Mouse (Mus musculus): ENCODE data around the gene Plac9b.
"Not testable (repeated sequence)": the region's sequence is repeated elsewhere in the genome, so short reads cannot be mapped to it uniquely, and the experiment has no call there.

The Plac9b gene

DNA sequence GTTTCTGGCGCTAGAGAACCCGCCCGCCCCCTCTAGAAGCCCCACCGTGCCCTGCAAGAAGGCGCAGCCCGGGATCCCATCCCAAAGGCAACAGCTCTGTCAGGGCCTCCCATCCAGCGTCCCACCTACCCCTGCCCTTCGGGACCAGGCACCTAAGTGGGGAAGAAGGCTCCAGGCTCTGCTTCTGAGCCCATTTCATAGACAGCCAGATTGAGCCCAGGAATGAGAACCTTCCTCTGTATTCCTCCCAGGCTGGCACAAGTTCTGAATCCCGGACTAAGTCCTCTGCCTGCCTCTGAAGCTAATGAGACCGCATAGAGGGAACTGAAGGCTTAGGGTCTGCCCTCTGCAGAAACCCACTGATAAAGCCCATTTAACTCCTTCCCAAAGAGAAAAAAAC lies at the start of gene Plac9b:
Gene Plac9b (minus strand): TSS at position 101 of the 400 bp plus-strand sequence.
- not testable (repeated sequence) for DNase-seq (ENCODE audit: low spot score in 2 of 2)

DNA sequence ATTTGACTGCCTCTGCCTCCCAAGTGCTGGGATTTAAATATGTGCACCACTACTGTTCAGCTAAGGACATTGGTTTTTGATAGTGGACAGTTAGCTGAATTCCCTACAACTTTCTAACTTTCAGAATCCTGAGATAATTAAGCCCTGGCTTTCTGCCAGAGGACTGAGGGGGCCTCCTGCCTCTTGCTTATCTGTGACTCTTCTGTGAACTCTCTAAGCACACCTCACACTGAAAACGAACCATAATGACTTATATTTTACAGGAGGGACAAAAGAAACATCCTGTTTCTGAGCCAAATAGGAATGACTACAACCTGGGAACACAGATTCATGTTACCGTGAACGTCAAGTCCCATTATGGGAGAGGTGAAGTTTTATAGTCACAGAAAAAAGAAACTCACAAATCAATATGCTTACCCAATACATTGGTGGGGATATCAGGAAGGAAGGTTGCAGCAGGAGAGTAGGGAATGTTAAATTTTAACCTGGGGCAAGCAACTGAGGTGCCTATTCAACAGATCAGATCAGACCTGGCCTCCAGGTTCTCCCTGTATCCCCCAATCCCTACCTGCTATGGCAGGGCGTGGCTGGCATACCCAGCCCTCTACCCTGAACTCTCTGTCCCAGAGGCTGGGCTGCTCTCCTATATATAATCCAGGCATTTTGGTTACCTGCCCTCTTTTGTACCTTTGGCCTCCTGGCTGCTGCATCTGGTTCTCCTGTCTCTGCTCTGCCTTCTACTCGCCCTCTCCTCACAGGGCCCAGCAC lies 34.1 kb upstream of the Plac9b start:
- DNase-seq (ENCODE audit: low spot score in 2 of 2) = not testable (repeated sequence)

DNA sequence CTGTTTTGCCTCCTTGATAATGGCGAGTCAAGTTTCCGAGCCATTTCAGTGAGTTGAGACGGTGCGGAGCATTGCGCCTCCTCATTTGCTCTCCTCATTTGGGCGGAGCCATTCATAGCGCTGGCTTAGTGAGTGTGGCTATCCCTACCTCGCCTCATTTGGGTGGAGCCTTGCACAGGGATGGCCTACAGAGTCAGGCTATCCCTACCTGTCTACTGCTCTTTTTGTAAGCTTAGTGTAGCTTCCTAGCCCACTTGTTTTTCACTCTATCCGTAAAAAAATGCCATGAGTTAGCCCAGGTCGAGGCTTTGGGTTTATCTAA lies 24.6 kb upstream of the Plac9b start, which contains the start of gene Tmem254b:
Gene Tmem254b (minus strand): TSS at position 116 of the 322 bp plus-strand sequence.
- not testable (repeated sequence) for DNase-seq (ENCODE audit: low spot score in 2 of 2)

DNA sequence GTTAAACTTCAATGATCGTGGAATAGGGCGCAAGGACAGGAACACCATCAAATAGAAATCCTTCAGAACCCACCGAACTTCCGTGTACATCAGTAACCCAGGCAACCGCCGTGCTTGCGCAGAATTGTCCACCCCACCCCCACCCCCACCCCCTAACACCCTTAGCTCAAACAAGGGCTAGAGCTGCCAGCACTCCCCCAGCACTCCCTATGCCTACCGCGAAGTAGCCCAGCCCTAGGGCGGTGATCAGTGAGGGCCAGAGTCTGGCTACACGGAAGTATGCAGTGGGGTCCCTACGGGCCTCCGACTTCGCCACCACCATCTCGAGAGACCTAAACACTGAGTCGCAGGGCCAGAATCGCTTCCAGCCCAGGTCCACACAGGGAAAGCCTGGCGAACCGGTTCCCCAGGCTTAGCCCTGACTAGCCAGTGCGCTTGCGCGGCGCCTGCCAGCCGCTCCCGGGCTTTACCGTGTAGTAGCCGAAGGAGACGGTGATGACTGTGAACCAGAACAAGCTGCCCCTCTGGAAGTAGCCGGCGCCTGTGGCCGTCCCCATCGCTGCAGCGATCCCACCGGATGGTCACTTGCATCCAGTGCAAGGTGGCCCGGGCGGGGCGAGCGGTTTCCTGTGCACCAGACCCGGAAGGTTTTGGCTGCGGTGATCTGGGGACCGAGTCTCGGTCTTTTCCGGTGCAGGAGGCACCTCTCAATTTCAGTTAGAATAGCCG lies 24.1 kb upstream of the Plac9b start:
- not testable (repeated sequence) for DNase-seq (ENCODE audit: low spot score in 2 of 2)

DNA sequence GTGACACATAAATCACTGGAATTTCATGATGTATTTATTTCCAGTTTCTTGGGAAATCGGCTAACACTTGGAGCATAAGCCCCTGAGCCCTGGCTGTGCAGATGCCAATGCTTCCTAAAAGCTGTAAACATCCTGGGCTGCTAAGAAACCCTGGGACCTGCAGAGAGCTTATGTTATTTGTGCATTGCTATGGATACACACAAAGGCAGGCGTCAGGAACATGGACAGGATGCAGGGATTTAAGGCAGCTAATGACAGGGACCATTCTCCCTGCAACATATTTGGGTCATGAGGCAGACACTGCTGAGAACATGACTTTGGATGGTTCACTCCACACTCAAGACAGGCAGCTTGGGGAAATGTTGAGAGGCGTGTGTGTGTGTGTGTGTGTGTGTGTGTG lies 15.6 kb upstream of the Plac9b start:
- DNase-seq (ENCODE audit: low spot score in 2 of 2) = not testable (repeated sequence)

DNA sequence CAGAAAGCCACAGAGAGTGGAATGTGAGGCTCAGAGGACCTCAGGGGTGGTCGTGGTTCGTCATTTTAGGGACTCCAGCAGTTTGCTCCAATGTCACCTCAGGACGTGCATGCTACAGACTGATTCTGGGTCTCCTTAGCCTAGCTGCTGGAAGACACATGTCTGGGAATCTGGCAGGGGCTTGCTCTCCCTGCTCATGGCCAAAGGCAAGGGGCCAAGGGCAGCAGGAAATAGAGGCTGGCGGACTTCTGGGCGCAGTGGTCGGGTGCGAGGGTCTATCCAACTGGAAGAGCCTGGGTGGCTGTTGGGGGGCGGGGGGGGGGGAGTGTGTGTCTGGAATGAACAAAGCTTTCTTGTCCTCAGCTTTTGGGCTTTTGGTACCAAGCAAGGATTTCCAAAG lies 6.1 kb upstream of the Plac9b start:
- DNase-seq (ENCODE audit: low spot score in 2 of 2) = not testable (repeated sequence)

DNA sequence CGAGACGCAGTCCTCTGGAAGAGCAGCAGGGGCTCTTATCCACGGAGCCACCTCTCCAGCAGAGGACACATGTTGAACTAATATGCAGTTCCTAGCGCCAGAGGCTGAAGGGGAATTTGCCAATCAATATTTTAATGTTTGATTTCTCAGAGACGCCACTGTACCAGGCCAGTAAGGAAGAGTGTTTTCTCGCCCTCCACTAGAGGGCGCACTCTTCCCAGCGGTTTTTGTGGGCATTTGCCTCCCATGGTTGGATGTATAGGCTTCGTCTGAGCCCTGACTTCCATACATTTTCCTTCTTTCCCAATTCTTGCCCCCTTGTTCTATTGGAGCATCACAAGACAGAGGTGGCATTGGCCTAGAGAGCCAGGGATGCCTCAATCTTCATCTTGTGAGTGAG lies 4.4 kb upstream of the Plac9b start:
- not testable (repeated sequence) for DNase-seq (ENCODE audit: low spot score in 2 of 2)

DNA sequence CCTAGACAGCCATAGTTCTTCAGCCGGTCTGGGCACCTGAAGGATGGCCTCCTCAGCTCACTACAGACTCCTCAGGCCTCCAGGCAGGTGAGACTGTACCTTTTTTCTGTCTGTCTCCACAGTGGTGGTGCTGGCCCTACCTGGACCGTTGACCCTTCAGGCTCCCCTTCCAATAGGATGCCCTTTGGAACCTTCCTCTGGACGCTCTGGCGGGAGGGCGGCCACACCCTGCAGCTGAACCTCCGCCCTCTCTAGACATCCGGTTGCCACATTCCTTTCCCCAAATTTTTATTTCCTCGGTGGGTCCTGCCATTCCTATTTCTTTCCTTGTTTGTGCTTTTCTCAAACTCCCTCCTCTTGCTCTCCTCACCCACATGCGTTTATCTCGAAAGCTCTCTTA lies 620 bp downstream of the Plac9b start:
- DNase-seq (ENCODE audit: low spot score in 2 of 2) = not testable (repeated sequence)

DNA sequence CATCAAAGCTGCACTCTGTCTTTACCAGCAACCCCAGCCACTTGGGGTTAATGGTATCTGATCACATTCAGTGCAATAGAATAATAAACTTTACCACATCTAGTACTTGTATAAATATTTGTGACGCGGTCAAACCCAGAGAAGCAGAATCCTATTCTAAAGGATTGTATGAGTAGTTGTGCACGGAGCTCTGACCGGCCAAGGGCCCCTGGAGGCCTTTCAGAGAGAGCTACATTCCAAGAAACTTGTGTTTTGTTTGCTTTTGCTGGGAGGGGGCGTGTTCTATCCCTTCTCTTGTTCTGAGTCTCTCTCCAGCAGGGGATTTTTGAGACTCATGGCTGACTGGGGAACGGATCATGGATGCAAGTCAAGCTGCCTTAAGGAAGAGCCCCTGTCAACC lies 7.3 kb downstream of the Plac9b start:
- DNase-seq (ENCODE audit: low spot score in 2 of 2) = not testable (repeated sequence)

DNA sequence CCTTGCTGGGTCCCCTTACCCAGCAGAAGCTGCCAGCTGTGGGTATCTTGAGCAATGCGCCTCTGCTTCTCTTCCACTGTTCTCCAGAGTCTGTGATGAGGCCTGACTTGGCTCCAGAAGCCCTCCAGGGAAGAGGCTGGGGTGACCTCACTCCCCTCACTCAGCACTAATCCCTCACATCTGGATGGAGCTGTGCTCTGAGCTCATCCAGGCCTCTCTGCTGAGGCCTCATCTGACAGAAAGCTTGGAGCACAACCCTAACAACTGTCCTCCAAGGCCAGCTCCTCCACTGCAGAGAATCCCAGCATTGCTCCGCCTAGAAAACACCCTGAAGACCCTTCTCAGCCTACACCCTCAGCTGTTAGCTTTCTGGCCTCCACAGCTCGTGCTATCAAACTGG lies 8.3 kb downstream of the Plac9b start:
- not testable (repeated sequence) for DNase-seq (ENCODE audit: low spot score in 2 of 2)

DNA sequence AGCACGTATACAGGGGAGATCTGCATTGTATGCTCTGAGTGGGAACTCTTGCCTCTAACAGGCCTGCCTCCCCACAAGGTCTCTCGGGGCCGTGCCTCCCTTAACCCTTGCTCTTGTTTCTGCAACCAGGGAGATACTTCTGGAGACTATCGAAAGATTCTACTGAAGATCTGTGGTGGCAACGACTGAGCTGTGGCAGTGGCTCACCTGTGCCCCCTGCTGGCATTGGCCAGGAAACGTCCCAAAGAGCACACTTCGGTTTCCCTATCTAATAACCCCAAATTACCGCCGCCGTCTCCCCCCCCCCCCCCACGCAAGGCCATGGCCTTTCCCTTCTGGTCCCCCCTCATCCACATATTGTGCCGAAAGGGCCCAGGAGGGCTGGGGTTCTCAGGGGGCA lies 17.0 kb downstream of the Plac9b start:
- DNase-seq (ENCODE audit: low spot score in 2 of 2) = not testable (repeated sequence)

DNA sequence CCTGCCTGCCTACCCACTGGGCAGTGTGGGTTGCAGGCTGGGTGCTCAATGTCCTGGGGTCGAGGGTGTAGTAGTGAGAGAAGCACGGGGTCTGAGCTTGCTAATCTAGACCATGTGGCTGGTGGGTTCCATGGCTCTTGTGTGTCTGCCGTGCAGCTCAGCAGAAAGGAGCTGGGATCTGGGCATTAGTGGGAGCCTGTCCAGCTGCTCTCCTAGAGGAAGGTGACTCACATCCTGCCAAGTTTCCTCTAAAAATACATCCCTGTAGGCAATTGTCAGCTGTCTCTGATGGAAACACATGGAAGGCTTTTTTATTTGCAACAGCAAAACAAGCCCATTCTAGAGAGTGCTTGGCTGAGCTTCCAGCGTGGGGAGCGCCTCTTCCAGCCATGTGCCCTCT lies 19.9 kb downstream of the Plac9b start:
- DNase-seq (ENCODE audit: low spot score in 2 of 2) = not testable (repeated sequence)

DNA sequence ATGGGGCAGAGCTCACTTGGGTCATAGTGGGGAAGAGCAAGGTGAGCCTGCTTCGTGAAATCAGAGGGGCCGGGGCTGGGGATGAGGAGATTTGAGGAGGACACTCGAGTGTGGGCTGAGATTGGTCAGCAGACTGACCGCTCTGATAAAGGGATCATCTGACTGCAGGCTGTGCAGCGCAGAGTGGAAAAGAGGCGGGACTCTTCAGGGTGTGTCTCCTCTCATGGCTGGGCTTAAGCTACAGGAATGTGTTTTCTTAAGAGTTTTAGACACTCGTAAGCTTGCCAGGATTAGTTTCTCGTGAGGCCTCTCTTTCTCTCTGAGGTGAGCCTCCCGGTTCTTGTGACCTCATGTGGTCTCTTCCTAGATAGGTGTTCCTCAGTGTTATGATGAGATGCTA lies 21.1 kb downstream of the Plac9b start:
- not testable (repeated sequence) for DNase-seq (ENCODE audit: low spot score in 2 of 2)

DNA sequence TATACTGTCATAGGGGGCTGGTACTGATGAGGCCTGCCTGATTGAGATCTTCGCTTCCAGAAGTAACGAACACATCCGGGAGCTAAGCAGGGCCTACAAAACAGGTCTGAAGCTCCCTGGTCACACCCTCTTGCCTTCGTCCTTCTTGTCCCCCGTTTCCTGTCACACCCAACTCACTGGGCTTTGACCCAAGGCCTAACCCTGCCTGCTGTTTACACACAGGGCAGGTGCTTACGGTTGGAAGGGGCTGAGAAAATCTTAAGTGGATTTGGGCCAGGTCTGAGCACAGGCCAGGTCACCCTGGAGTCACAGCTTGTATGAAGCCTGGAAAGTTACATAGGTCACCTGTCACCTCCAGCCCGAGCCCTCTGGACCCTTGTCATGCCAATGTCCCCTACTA lies 26.2 kb downstream of the Plac9b start:
- DNase-seq (ENCODE audit: low spot score in 2 of 2) = not testable (repeated sequence)

DNA sequence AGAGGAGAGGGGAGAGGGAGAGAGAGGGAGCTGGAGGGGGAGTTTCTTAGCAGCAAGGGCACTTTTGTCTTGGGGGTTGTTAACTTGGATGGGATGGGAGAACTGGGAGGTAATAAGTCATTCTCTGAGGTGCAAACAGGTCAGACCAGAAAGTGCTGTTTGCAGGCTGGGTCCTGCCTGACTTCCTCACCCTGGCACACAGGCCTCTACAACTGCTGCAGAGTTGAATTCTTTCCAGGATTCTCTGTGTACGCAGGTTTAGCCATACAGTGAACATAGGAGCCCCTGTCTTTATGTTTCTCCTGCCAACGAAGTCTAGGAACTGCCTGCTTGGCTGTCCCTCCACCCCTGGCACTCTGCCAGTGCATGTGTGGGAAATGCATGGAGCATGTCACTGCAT lies 35.2 kb downstream of the Plac9b start:
- not testable (repeated sequence) for DNase-seq (ENCODE audit: low spot score in 2 of 2)

DNA sequence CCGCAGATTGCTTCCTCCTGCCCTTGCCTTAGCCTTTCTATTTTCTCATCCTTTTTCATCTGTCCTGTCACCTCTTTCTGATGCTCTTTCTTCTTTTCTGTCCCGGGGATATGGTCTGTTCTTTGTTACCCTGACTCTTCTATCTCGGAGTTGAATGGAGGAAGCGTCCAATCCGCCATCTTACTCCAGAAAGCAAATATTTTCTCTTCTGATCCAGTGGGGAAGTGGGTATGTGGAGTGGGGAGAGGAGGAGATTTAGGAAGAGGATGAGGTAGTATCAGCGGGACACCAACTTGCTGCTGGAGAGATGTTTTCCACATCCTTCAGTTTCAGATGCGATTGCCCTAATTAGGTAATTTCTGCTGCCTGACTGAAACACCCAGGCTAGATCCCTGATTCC lies 63.2 kb downstream of the Plac9b start:
- DNase-seq (ENCODE audit: low spot score in 2 of 2) = not testable (repeated sequence)

DNA sequence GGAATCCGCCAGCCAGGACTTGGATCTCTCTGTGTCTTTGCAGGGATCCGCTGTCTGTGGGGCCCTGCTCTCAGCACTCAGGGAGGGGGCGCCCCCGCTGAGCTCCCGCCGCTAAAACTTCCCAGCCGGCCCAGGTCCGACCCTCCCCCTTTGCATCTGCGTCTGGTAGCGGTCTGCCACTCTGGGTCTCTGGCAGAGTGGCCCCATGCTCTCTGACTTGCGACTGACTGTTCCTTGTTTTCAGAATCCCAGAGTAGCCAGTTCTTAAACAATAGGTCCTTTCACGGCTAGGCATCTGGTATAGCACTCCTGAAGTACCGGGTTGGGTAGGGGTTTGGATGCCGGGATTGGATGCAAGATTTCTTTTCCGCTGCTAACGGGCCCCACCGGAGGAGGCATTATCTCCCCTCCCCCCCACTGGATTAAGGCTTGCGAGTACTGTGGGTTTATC lies 63.7 kb downstream of the Plac9b start:
- not testable (repeated sequence) for DNase-seq (ENCODE audit: low spot score in 2 of 2)

DNA sequence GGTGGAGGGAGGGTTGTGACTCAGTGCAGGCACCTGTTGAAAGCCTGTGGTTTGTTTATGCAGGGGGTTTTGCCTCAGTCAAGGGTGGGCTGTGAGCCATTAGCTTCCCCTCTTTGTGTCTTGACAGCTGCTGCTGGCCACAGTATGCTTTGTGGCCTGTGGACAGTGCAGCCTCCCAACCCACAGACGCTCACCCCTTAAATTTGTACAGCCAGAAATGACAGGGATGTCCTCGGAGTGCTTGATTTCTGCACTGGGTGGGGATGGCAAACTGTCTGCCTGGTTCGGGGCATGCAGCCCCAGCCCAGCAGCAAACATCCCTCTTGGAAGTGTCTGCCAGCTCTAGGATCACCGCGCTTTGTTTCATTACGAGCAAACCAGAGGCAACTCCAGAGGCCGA lies 64.1 kb downstream of the Plac9b start, which contains the start of gene Duxbl2:
Gene Duxbl2 (plus strand): TSS at position 200 of the 400 bp plus-strand sequence.
- DNase-seq (ENCODE audit: low spot score in 2 of 2) = not testable (repeated sequence)

Data from right cerebral cortex, postnatal 36 days (tissue).